8 mouse cellular contexts compared by ENCODE assay signal in the genomic region with DNA sequence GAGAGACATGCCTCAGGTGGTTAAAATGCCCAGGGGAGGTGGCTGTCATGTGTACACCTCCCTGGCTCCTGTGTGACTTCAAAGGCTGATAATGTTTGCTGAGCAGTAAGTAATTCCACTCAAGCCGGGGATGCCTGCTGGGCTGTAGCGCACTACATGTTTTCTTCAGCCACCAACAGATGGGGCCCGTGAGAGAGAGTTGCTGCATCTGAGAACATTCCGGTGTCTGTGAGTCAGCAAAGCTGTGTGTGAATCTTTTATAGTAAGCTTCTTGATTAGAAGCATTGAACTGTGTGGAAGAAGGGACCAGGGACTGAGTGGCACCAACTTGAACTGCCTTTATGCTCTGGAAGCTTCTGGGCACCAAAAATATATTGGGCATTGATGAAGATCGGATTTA. TPM values are rescaled to one million over a fixed set of nuclear protein-coding genes. Genes with fewer than 3 reads are reported as not detected.
A peak's percentile ranks its signal among the peaks of the same experiment; 100 is the strongest.
DNase-seq lines count a peak whose midpoint lies in the region; ATAC-seq and TF ChIP-seq lines count a peak whose summit lies in the region.

No protein-coding gene starts in this region.

- TF ChIP-seq CTCF in MEL (IDR thresholded peaks at IDR 0.05 in 2 of 3, conservative IDR thresholded peaks at IDR 0.05 in 1 of 3; ENCODE audit: control insufficient read depth in 1 of 3, insufficient read depth in 1 of 3, low read depth in 2 of 3, low read length in 3 of 3, poor library complexity in 1 of 3, severe bottlenecking in 1 of 3) = peak in 2 of 3 experiments; percentile 46 to 61; a peak in 4 of 6 replicates
- peak; percentile 81 for TF ChIP-seq CTCF in layer of hippocampus, adult 2 months (conservative IDR thresholded peaks at IDR 0.05)
- peak; percentile 64 for TF ChIP-seq CTCF in lung, embryonic 14.5 days (IDR thresholded peaks at IDR 0.05; ENCODE audit: low read depth)
- TF ChIP-seq CTCF in olfactory bulb, adult 2 months (IDR thresholded peaks at IDR 0.05; ENCODE audit: insufficient read depth, low read depth, low read length) = 0 out of 2 replicates have a peak, but pooled peaks have one; percentile 14

- TF ChIP-seq EP300 in MEL (IDR thresholded peaks at IDR 0.05; ENCODE audit: low read depth in 1 of 2, low read length in 2 of 2) = no peak

- no peaks in the 10 kb centered on the region for H3K79me2 ChIP-seq in MEL (ENCODE audit: control insufficient read depth, insufficient read depth, low read length, poor library complexity)

- H3K9me3 ChIP-seq in MEL (replicated peaks; ENCODE audit: insufficient read depth, low read length) = no peaks in the 10 kb centered on the region
- no peaks in the 10 kb centered on the region for H3K9me3 ChIP-seq in lung, embryonic 14.5 days (ENCODE audit: low read depth, low read length)

- DNase-seq in MEL (ENCODE audit: low read depth, low spot score) = peak; percentile 83
- peak; percentile 81 for DNase-seq in cerebellum, adult 8-10 months
- DNase-seq in layer of hippocampus, adult 2 months (ENCODE audit: low spot score in 2 of 2) = peak; percentile 80 to 84
- DNase-seq in lung, embryonic 14.5 days = peak; percentile 87
- DNase-seq in testis, postnatal 14 days (ENCODE audit: low spot score) = peak; percentile 45

- no peak overlapping the region for H3K4me2 ChIP-seq in lung, embryonic 14.5 days

- TF ChIP-seq RAD21 in MEL (IDR thresholded peaks at IDR 0.05; ENCODE audit: low read depth, low read length) = peak; percentile 22

- H3K27me3 ChIP-seq in MEL (ENCODE audit: control insufficient read depth in 1 of 2, insufficient read depth in 2 of 2, low read length in 2 of 2) = no peaks in the 10 kb centered on the region
- no peaks in the 10 kb centered on the region for H3K27me3 ChIP-seq in lung, embryonic 14.5 days (ENCODE audit: insufficient read depth, low read length)

- no peak overlapping the region for H3K4me3 ChIP-seq in MEL (ENCODE audit: control insufficient read depth in 1 of 2, insufficient read depth in 1 of 2, low read depth in 2 of 2, low read length in 2 of 2)
- peak overlapping the region; percentile 36; the same call in 1 of the 2 replicates for H3K4me3 ChIP-seq in layer of hippocampus, adult 2 months
- no peak overlapping the region for H3K4me3 ChIP-seq in lung, embryonic 14.5 days (ENCODE audit: low read depth, low read length)
- no peak overlapping the region for H3K4me3 ChIP-seq in olfactory bulb, adult 2 months (ENCODE audit: insufficient read depth, low read depth, low read length)

- peaks cover 0 to 33% of the 10 kb centered on the region in 2 experiments; a peak in 2 of 4 replicates for H3K36me3 ChIP-seq in MEL (ENCODE audit: control insufficient read depth in 1 of 2, insufficient read depth in 2 of 2, low read length in 2 of 2)
- H3K36me3 ChIP-seq in lung, embryonic 14.5 days (ENCODE audit: insufficient read depth) = no peaks in the 10 kb centered on the region

- H3K4me1 ChIP-seq in MEL (ENCODE audit: control insufficient read depth in 1 of 2, insufficient read depth in 2 of 2, low read length in 2 of 2) = peaks cover 14 to 25% of the 10 kb centered on the region in 2 experiments
- H3K4me1 ChIP-seq in lung, embryonic 14.5 days (ENCODE audit: insufficient read depth) = peaks cover 5% of the 10 kb centered on the region; the same call in 1 of the 2 replicates
- peaks cover 26% of the 10 kb centered on the region for H3K4me1 ChIP-seq in olfactory bulb, adult 2 months (ENCODE audit: control insufficient read depth, insufficient read depth, low read length)

- peak overlapping the region; percentile 5; the same call in 1 of the 2 replicates for H3K27ac ChIP-seq in MEL (ENCODE audit: control insufficient read depth, low read depth, low read length)
- H3K27ac ChIP-seq in layer of hippocampus, adult 2 months = peak overlapping the region; percentile 88
- H3K27ac ChIP-seq in lung, embryonic 14.5 days (ENCODE audit: low read depth) = peak overlapping the region; percentile 38; the same call in 1 of the 2 replicates
- peak overlapping the region; percentile 91 for H3K27ac ChIP-seq in olfactory bulb, adult 2 months (ENCODE audit: insufficient read depth, low read depth, low read length)

- ATAC-seq in frontal cortex, adult (ENCODE audit: low TSS enrichment) = peak; percentile 84
- peak; percentile 80 to 88 for ATAC-seq in hematopoietic stem cell, adult 5-6 weeks (replicated peaks in 1 of 2; ENCODE audit: insufficient read depth in 1 of 2, low FRiP score in 2 of 2, low TSS enrichment in 1 of 2, low read depth in 1 of 2, poor library complexity in 2 of 2, severe bottlenecking in 2 of 2)
- ATAC-seq in lung, embryonic 14.5 days (ENCODE audit: insufficient read depth) = peak; percentile 70; the same call in 1 of the 2 replicates

- 13% methylated on average over 5 of the region's 5 CpGs for WGBS in lung, embryonic 14.5 days
- WGBS in olfactory bulb, adult 2 months = 5% methylated on average over 5 of the region's 5 CpGs

- H3K9ac ChIP-seq in MEL (ENCODE audit: control insufficient read depth, low read depth, low read length, poor library complexity, severe bottlenecking) = no peak overlapping the region
- H3K9ac ChIP-seq in lung, embryonic 14.5 days = no peak overlapping the region

- TF ChIP-seq POLR2A in MEL (IDR thresholded peaks at IDR 0.05; ENCODE audit: control insufficient read depth in 1 of 2, insufficient read depth in 1 of 2, low read depth in 1 of 2, low read length in 2 of 2, poor library complexity in 1 of 2) = no peak
- TF ChIP-seq POLR2A in olfactory bulb, adult 2 months (IDR thresholded peaks at IDR 0.05; ENCODE audit: insufficient read depth, low read depth, low read length) = no peak

TF ChIP-seq in MEL, 35 proteins besides CTCF, POLR2A, EP300 and RAD21:
- TF ChIP-seq SMC3 (IDR thresholded peaks at IDR 0.05; ENCODE audit: low read depth, low read length) (peak; percentile 50), POLR2AphosphoS2 (IDR thresholded peaks at IDR 0.05; ENCODE audit: low read length) (no peak), CHD2 (IDR thresholded peaks at IDR 0.05; ENCODE audit: low read length) (no peak), MXI1 (IDR thresholded peaks at IDR 0.05; ENCODE audit: low read depth, low read length) (peak; percentile 36; the same call in 1 of the 2 replicates), JUND (IDR thresholded peaks at IDR 0.05; ENCODE audit: low read depth, low read length) (no peak), SIN3A (IDR thresholded peaks at IDR 0.05; ENCODE audit: low read length) (peak; percentile 46; the same call in 1 of the 2 replicates), GATA1 (IDR thresholded peaks at IDR 0.05; ENCODE audit: low read depth, low read length) (no peak), NELFE (IDR thresholded peaks at IDR 0.05; ENCODE audit: low read depth, low read length) (no peak)

RNA-seq across cellular contexts. Expression of a gene that starts 42.0 kb away (rescaled TPM):
- total RNA-seq in MEL (2012; rRNA removed) = 2.7 and 3.3 TPM in 2 replicates
- 1 to 10 TPM in 1 of 2 experiments, not detected in 1; 4.1 TPM for polyA plus RNA-seq in MEL (2012; ENCODE audit: insufficient read depth in 1 of 2, insufficient read length in 2 of 2, low read depth in 1 of 2, low replicate concordance in 2 of 2, missing spikeins in 1 of 2)
- total RNA-seq in hematopoietic stem cell, adult 5-6 weeks (2017) = 31.4 and 35.4 TPM in 2 replicates
- total RNA-seq in layer of hippocampus, adult 2 months (2021) = 10 to 100 TPM; 15.2 to 16.5 TPM
- 10.0 and 10.2 TPM in 2 replicates for polyA plus RNA-seq in lung, embryonic 14.5 days (2014; fragmentation: Nextera tagmentation; extraction: Ambion mirVana)
- not detected in 2 replicates for polyA plus RNA-seq in olfactory bulb, adult 2 months (2012; ENCODE audit: insufficient read depth, insufficient read length, low replicate concordance, missing spikeins)

Comparison
In these comparisons a context has a peak if more than half of its experiments do, and no peak if none do; other contexts are left out.
1. H3K27ac ChIP-seq: peak in every context shown above with its lines; median percentile 91 in olfactory bulb, adult 2 months; 88 in layer of hippocampus, adult 2 months; 38 in lung, embryonic 14.5 days; 5 in MEL.
2. CTCF ChIP-seq: peak in every context shown above with its lines; median percentile 81 in layer of hippocampus, adult 2 months; 64 in lung, embryonic 14.5 days; 54 in MEL; 14 in olfactory bulb, adult 2 months.